Mouse (Mus musculus): ENCODE measurements around the gene Tbx21. TPM values are rescaled to one million over a fixed set of nuclear protein-coding genes. Genes with fewer than 3 reads are reported as not detected.

Gene Tbx21
- polyA plus RNA-seq, 1 experiment = not detected

GRCm38 (mm10) chr11:97050944-97051586, 64.1 kb downstream of the Tbx21 start:
- H3ac ChIP-seq (ENCODE audit: control insufficient read depth, insufficient read length, low read depth) = peak overlapping the region; percentile 83
- no peak for TF ChIP-seq CEBPB (IDR thresholded peaks at IDR 0.05; ENCODE audit: low read depth)
- TF ChIP-seq FOSL1 (IDR thresholded peaks at IDR 0.05; ENCODE audit: insufficient read depth, low read length, poor library complexity, severe bottlenecking) = no peak
- TF ChIP-seq USF1 (IDR thresholded peaks at IDR 0.05; ENCODE audit: low read depth) = no peak
- no peak for TF ChIP-seq MAX (IDR thresholded peaks at IDR 0.05)
- no peak for TF ChIP-seq CTCF (IDR thresholded peaks at IDR 0.05; ENCODE audit: control insufficient read depth, insufficient read depth, insufficient read length)
- no peak for TF ChIP-seq MYOG (IDR thresholded peaks at IDR 0.05; ENCODE audit: control insufficient read depth, extremely low read depth, insufficient read length)
- TF ChIP-seq MYOD1 (IDR thresholded peaks at IDR 0.05; ENCODE audit: control insufficient read depth, insufficient read length, low read depth) = no peak
- peaks cover 18% of the 10 kb centered on the region for H3K36me3 ChIP-seq (ENCODE audit: control insufficient read depth, insufficient read depth)
- H3K4me3 ChIP-seq (ENCODE audit: insufficient read depth, poor library complexity, severe bottlenecking) = peak overlapping the region; percentile 32
- H3K79me3 ChIP-seq (ENCODE audit: low read depth) = peaks cover under 1% of the 10 kb centered on the region
- H3K27me3 ChIP-seq (ENCODE audit: control insufficient read depth, insufficient read depth, insufficient read length) = no peaks in the 10 kb centered on the region
- no peaks in the 10 kb centered on the region for H3K79me2 ChIP-seq (ENCODE audit: control insufficient read depth, insufficient read depth)

GRCm38 (mm10) chr11:97050216-97050943, 64.8 kb downstream of the Tbx21 start, which contains the start of gene Osbpl7:
Osbpl7 (plus strand) TSS chr11:97050628.
- peak within 1 kb of the TSS; percentile 83 for H3ac ChIP-seq (ENCODE audit: control insufficient read depth, insufficient read length, low read depth)
- H3K27me3 ChIP-seq (ENCODE audit: control insufficient read depth, insufficient read depth, insufficient read length) = no peaks in the 10 kb centered on the region
- H3K79me2 ChIP-seq (ENCODE audit: control insufficient read depth, insufficient read depth) = no peaks in the 10 kb centered on the region
- H3K36me3 ChIP-seq (ENCODE audit: control insufficient read depth, insufficient read depth) = peaks cover 22% of the 10 kb centered on the region
- H3K4me3 ChIP-seq (ENCODE audit: insufficient read depth, poor library complexity, severe bottlenecking) = peak within 1 kb of the TSS; percentile 32
- TF ChIP-seq FOSL1 (IDR thresholded peaks at IDR 0.05; ENCODE audit: insufficient read depth, low read length, poor library complexity, severe bottlenecking) (no peak), USF1 (IDR thresholded peaks at IDR 0.05; ENCODE audit: low read depth) (no peak), MYOD1 (IDR thresholded peaks at IDR 0.05; ENCODE audit: control insufficient read depth, insufficient read length, low read depth) (no peak), MAX (IDR thresholded peaks at IDR 0.05) (no peak), CEBPB (IDR thresholded peaks at IDR 0.05; ENCODE audit: low read depth) (no peak), MYOG (IDR thresholded peaks at IDR 0.05; ENCODE audit: control insufficient read depth, extremely low read depth, insufficient read length) (no peak), CTCF (IDR thresholded peaks at IDR 0.05; ENCODE audit: control insufficient read depth, insufficient read depth, insufficient read length) (no peak)
- H3K79me3 ChIP-seq (ENCODE audit: low read depth) = peaks cover 3% of the 10 kb centered on the region

- Histone ChIP-seq H3K36me3 (ENCODE audit: control insufficient read depth, insufficient read depth) (peaks cover 26% of the 10 kb centered on the region), H3K27me3 (ENCODE audit: control insufficient read depth, insufficient read depth, insufficient read length) (no peaks in the 10 kb centered on the region)
These were observed 65.5 kb downstream of the Tbx21 start for GRCm38 (mm10) chr11:97049492-97050085.

GRCm38 (mm10) chr11:97048090-97048650, 67.0 kb downstream of the Tbx21 start:
- H3K79me3 ChIP-seq (ENCODE audit: low read depth) = peaks cover 15% of the 10 kb centered on the region
- H3K79me2 ChIP-seq (ENCODE audit: control insufficient read depth, insufficient read depth) = peaks cover 18% of the 10 kb centered on the region
- no peak for TF ChIP-seq FOSL1 (IDR thresholded peaks at IDR 0.05; ENCODE audit: insufficient read depth, low read length, poor library complexity, severe bottlenecking)
- TF ChIP-seq MYOG (IDR thresholded peaks at IDR 0.05; ENCODE audit: control insufficient read depth, extremely low read depth, insufficient read length) = no peak
- TF ChIP-seq MYOD1 (IDR thresholded peaks at IDR 0.05; ENCODE audit: control insufficient read depth, insufficient read length, low read depth) = no peak
- TF ChIP-seq CTCF (IDR thresholded peaks at IDR 0.05; ENCODE audit: control insufficient read depth, insufficient read depth, insufficient read length) = no peak
- no peak for TF ChIP-seq USF1 (IDR thresholded peaks at IDR 0.05; ENCODE audit: low read depth)
- no peak for TF ChIP-seq CEBPB (IDR thresholded peaks at IDR 0.05; ENCODE audit: low read depth)
- TF ChIP-seq MAX (IDR thresholded peaks at IDR 0.05) = no peak
- no peak overlapping the region for H3ac ChIP-seq (ENCODE audit: control insufficient read depth, insufficient read length, low read depth)
- H3K27me3 ChIP-seq (ENCODE audit: control insufficient read depth, insufficient read depth, insufficient read length) = no peaks in the 10 kb centered on the region
- H3K4me3 ChIP-seq (ENCODE audit: insufficient read depth, poor library complexity, severe bottlenecking) = no peak overlapping the region
- peaks cover 33% of the 10 kb centered on the region for H3K36me3 ChIP-seq (ENCODE audit: control insufficient read depth, insufficient read depth)

More at GRCm38 (mm10) chr11:97049492-97050085, 65.5 kb downstream of the Tbx21 start:
- no peak overlapping the region for H3K4me3 ChIP-seq (ENCODE audit: insufficient read depth, poor library complexity, severe bottlenecking)
- TF ChIP-seq MYOD1 (IDR thresholded peaks at IDR 0.05; ENCODE audit: control insufficient read depth, insufficient read length, low read depth) = no peak
- H3ac ChIP-seq (ENCODE audit: control insufficient read depth, insufficient read length, low read depth) = no peak overlapping the region
- peaks cover 5% of the 10 kb centered on the region for H3K79me3 ChIP-seq (ENCODE audit: low read depth)
- peaks cover 4% of the 10 kb centered on the region for H3K79me2 ChIP-seq (ENCODE audit: control insufficient read depth, insufficient read depth)

Small RNAs within 50 kb of the gene (microRNA-seq; reads per million reads assigned to microRNA genes)
- gene Mir7235 (ENCODE audit: borderline microRNAs expressed) = not detected
- gene Mir8103 (ENCODE audit: borderline microRNAs expressed) = 1.5 reads per million, percentile 33 among the genes with 10 or more reads in this experiment

Other genes starting within 250 kb of the Tbx21 start
- 33.1 TPM for gene Cdk5rap3, start 198.8 kb downstream of the Tbx21 start, polyA plus RNA-seq (2012; fragmentation: generic; extraction: Trizol)
- gene Prr15l, start 187.2 kb downstream of the Tbx21 start, polyA plus RNA-seq (2012; fragmentation: generic; extraction: Trizol) = 0.01 TPM
- gene Pnpo, start 171.3 kb downstream of the Tbx21 start, polyA plus RNA-seq (2012; fragmentation: generic; extraction: Trizol) = 8.5 TPM
- 13.9 TPM for gene Sp2, start 132.4 kb downstream of the Tbx21 start, polyA plus RNA-seq (2012; fragmentation: generic; extraction: Trizol)
- 5.5 TPM for gene Sp6, start 101.9 kb downstream of the Tbx21 start, polyA plus RNA-seq (2012; fragmentation: generic; extraction: Trizol)
- 21.1 TPM for gene Scrn2, start 85.4 kb downstream of the Tbx21 start, polyA plus RNA-seq (2012; fragmentation: generic; extraction: Trizol)
- 1.0 TPM for gene Lrrc46, start 73.9 kb downstream of the Tbx21 start, polyA plus RNA-seq (2012; fragmentation: generic; extraction: Trizol)
- gene Mrpl10, start 73.8 kb downstream of the Tbx21 start, polyA plus RNA-seq (2012; fragmentation: generic; extraction: Trizol) = 77.5 TPM
- 1.8 TPM for gene Osbpl7, start 64.7 kb downstream of the Tbx21 start, polyA plus RNA-seq (2012; fragmentation: generic; extraction: Trizol)
- gene Tbkbp1, start 36.2 kb upstream of the Tbx21 start, polyA plus RNA-seq (2012; fragmentation: generic; extraction: Trizol) = 0.46 TPM
- gene Kpnb1, start 72.5 kb upstream of the Tbx21 start, polyA plus RNA-seq (2012; fragmentation: generic; extraction: Trizol) = 180 TPM
- 37.8 TPM for gene Npepps, start 165.3 kb upstream of the Tbx21 start, polyA plus RNA-seq (2012; fragmentation: generic; extraction: Trizol)
- gene Mrpl45, start 200.4 kb upstream of the Tbx21 start, polyA plus RNA-seq (2012; fragmentation: generic; extraction: Trizol) = 48.5 TPM
- gene Gpr179, start 236.7 kb upstream of the Tbx21 start, polyA plus RNA-seq (2012; fragmentation: generic; extraction: Trizol) = 0.05 TPM
- 8.1 TPM for gene Socs7, start 247.2 kb upstream of the Tbx21 start, polyA plus RNA-seq (2012; fragmentation: generic; extraction: Trizol)

All from C2C12 (cell line).